Mouse (Mus musculus) CH12.LX (cell line): ENCODE measurements around the gene Rora. TPM values are rescaled to one million over a fixed set of nuclear protein-coding genes. Genes with fewer than 3 reads are reported as not detected.

ENCODE experiments used
- DNase-seq: peaks from one replicate; pipeline ENCODE4 v3.0.0-alpha.2; 2013; ENCODE audit errors: extremely low read depth
- H3K27ac ChIP-seq: 2 replicates; pipeline ENCODE4 v1.5.1; 2012; ENCODE audit warnings: low read depth, mild to moderate bottlenecking, control low read depth, moderate library complexity; ENCODE audit not compliant: insufficient read depth
- H3K27me3 ChIP-seq: replicated peaks from 2 replicates; pipeline ENCODE3; 2012; ENCODE audit warnings: inconsistent platforms
- H3K36me3 ChIP-seq, 2 experiments: replicated peaks in 1 of 2; 2 replicates each; pipeline versions ENCODE3 to v1.6.1; 2012; ENCODE audit warnings: inconsistent platforms in 1 of 2, low read length in 1 of 2, mild to moderate bottlenecking in 1 of 2, mixed read lengths in 1 of 2, moderate library complexity in 1 of 2; ENCODE audit not compliant: control insufficient read depth in 1 of 2, insufficient read depth in 1 of 2
- H3K4me1 ChIP-seq, 2 experiments: 2 replicates each; pipeline ENCODE4 v1.6.1; 2012; ENCODE audit warnings: inconsistent platforms in 1 of 2, moderate library complexity in 1 of 2; ENCODE audit not compliant: insufficient read depth in 2 of 2, control insufficient read depth in 1 of 2
- H3K4me2 ChIP-seq: 2 replicates; pipeline ENCODE4 v1.6.1; 2012; ENCODE audit warnings: low read depth, mild to moderate bottlenecking, control low read depth; ENCODE audit not compliant: poor library complexity, insufficient read depth, severe bottlenecking
- H3K4me3 ChIP-seq, 3 experiments: fragments of 150-350 bp in 1 of 3; sonication (generic) in 1 of 3; replicated peaks in 1 of 3; 2 replicates each; pipeline versions ENCODE3 to v1.5.1; 2011 to 2012; ENCODE audit warnings: low read depth in 2 of 3, low read length in 2 of 3, mild to moderate bottlenecking in 2 of 3, moderate library complexity in 2 of 3, control low read depth in 1 of 3, improper control_type of control experiment in 1 of 3, inconsistent platforms in 1 of 3, mixed read lengths in 1 of 3; ENCODE audit not compliant: poor library complexity in 1 of 3
- H3K79me2 ChIP-seq: replicated peaks from 2 replicates; pipeline ENCODE4 v1.6.1; 2012; ENCODE audit warnings: mild to moderate bottlenecking, moderate library complexity; ENCODE audit not compliant: control insufficient read depth, poor library complexity, insufficient read depth, severe bottlenecking; ENCODE audit errors: extremely low read depth
- H3K9ac ChIP-seq: 2 replicates; pipeline ENCODE4 v1.6.1; 2012; ENCODE audit warnings: low read depth, mild to moderate bottlenecking, control low read depth, moderate library complexity; ENCODE audit not compliant: insufficient read depth
- H3K9me3 ChIP-seq: replicated peaks from 2 replicates; pipeline ENCODE3; 2012; ENCODE audit warnings: low read length, inconsistent platforms, mixed read lengths
- BHLHE40 ChIP-seq: IDR thresholded peaks from 2 replicates; pipeline ENCODE4 v1.6.1; 2011; ENCODE audit warnings: mild to moderate bottlenecking, low read depth, low read length, improper control_type of control experiment
- CTCF ChIP-seq, 2 experiments: IDR thresholded peaks in 1 of 2; conservative IDR thresholded peaks in 1 of 2; 2 replicates each; pipeline ENCODE4 v1.5.1; 2011 to 2012; ENCODE audit warnings: low read depth in 2 of 2, low read length in 2 of 2, improper control_type of control experiment in 1 of 2, inconsistent platforms in 1 of 2, mild to moderate bottlenecking in 1 of 2, moderate library complexity in 1 of 2
- ELF1 ChIP-seq: IDR thresholded peaks from 2 replicates; pipeline ENCODE4 v1.6.1; 2014; ENCODE audit warnings: low read depth, mild to moderate bottlenecking, inconsistent platforms, low read length, improper control_type of control experiment
- EP300 ChIP-seq: IDR thresholded peaks from 2 replicates; pipeline ENCODE4 v1.6.1; 2011; ENCODE audit warnings: low read length, improper control_type of control experiment
- ETS1 ChIP-seq: conservative IDR thresholded peaks from 2 replicates; pipeline ENCODE4 v1.6.1; 2012; ENCODE audit warnings: low read depth, mild to moderate bottlenecking, inconsistent platforms, low read length, improper control_type of control experiment, moderate library complexity
- JUND ChIP-seq: conservative IDR thresholded peaks from 2 replicates; pipeline ENCODE4 v1.6.1; 2011; ENCODE audit warnings: low read depth, low read length, improper control_type of control experiment
- MAFK ChIP-seq: IDR thresholded peaks from 2 replicates; pipeline ENCODE4 v1.6.1; 2011; ENCODE audit warnings: low read length, improper control_type of control experiment; ENCODE audit not compliant: insufficient replicate concordance
- MAZ ChIP-seq: IDR thresholded peaks from 2 replicates; pipeline ENCODE4 v1.6.1; 2012; ENCODE audit warnings: low read depth, mild to moderate bottlenecking, inconsistent platforms, low read length, improper control_type of control experiment, moderate library complexity
- MXI1 ChIP-seq: IDR thresholded peaks from 2 replicates; pipeline ENCODE4 v1.6.1; 2011; ENCODE audit warnings: mild to moderate bottlenecking, low read depth, low read length, improper control_type of control experiment
- NELFE ChIP-seq: IDR thresholded peaks from 2 replicates; pipeline ENCODE4 v1.6.1; 2011; ENCODE audit warnings: low read depth, low read length, improper control_type of control experiment
- PAX5 ChIP-seq: IDR thresholded peaks from 2 replicates; pipeline ENCODE4 v1.6.1; 2012; ENCODE audit warnings: low read length, inconsistent platforms, mixed read lengths
- POLR2A ChIP-seq: IDR thresholded peaks from 2 replicates; pipeline ENCODE4 v1.6.1; 2011; ENCODE audit warnings: low read depth, mild to moderate bottlenecking, improper control_type of control experiment, low read length
- POLR2AphosphoS2 ChIP-seq: IDR thresholded peaks from 2 replicates; pipeline ENCODE4 v1.6.1; 2011; ENCODE audit warnings: low read depth, low read length, improper control_type of control experiment
- RAD21 ChIP-seq: IDR thresholded peaks from 2 replicates; pipeline ENCODE4 v1.6.1; 2011; ENCODE audit warnings: low read depth, mild to moderate bottlenecking, low read length, improper control_type of control experiment, moderate library complexity
- RCOR1 ChIP-seq: conservative IDR thresholded peaks from 2 replicates; pipeline ENCODE4 v1.6.1; 2012; ENCODE audit warnings: low read depth, mild to moderate bottlenecking, inconsistent platforms, low read length, improper control_type of control experiment
- SIN3A ChIP-seq: IDR thresholded peaks from 2 replicates; pipeline ENCODE4 v1.6.1; 2012; ENCODE audit warnings: low read length, improper control_type of control experiment, inconsistent platforms
- TBP ChIP-seq: conservative IDR thresholded peaks from 2 replicates; pipeline ENCODE4 v1.6.1; 2011; ENCODE audit warnings: low read depth, low read length, improper control_type of control experiment
- UBTF ChIP-seq: IDR thresholded peaks from 2 replicates; pipeline ENCODE4 v1.6.1; 2012; ENCODE audit warnings: low read depth, mild to moderate bottlenecking, inconsistent platforms, low read length, improper control_type of control experiment, moderate library complexity
- USF2 ChIP-seq: conservative IDR thresholded peaks from 2 replicates; pipeline ENCODE4 v1.6.1; 2011; ENCODE audit warnings: low read depth, low read length, improper control_type of control experiment
- ZKSCAN1 ChIP-seq: IDR thresholded peaks from 2 replicates; pipeline ENCODE4 v1.6.1; 2012; ENCODE audit warnings: low read depth, inconsistent platforms, low read length, improper control_type of control experiment, borderline replicate concordance
- ZMIZ1 ChIP-seq: IDR thresholded peaks from 2 replicates; pipeline ENCODE4 v1.6.1; 2012; ENCODE audit warnings: low read depth, mild to moderate bottlenecking, inconsistent platforms, low read length, improper control_type of control experiment
- dilution Hi-C: fragments of 300-500 bp; cut with MboI; formaldehyde crosslinking; loops from 2 replicates; pipeline ENCODE4 v1.14.3; 2020; ENCODE audit warnings: low sequenced_read_pairs; ENCODE audit not compliant: extremely low pct_unique_long_range_greater_than_20kb, extremely low pct_ligation_motif_present
- in situ Hi-C: fragments of 300-500 bp; cut with MboI; formaldehyde crosslinking; loops from 3 replicates; pipeline ENCODE4 v1.14.3; 2019; ENCODE audit warnings: low sequenced_read_pairs, low pct_ligation_motif_present, low pct_unique_long_range_greater_than_20kb, mixed read lengths
- polyA plus RNA-seq: library from polyadenylated mRNA; unstranded; fragments of >175 nt; gene quantifications from 2 replicates; pipeline ENCODE4 v1.2.1, GENCODE M21; 2012; ENCODE audit warnings: low read depth; ENCODE audit not compliant: insufficient read length
- total RNA-seq, 2 experiments: library from RNA; depleted of rRNA; stranded (reverse); fragments of 300-350 nt in 1 of 2; fragments of >200 nt in 1 of 2; gene quantifications; 2 replicates each; pipeline ENCODE4 v1.2.3; 2012 to 2014

The Rora gene
- total and polyA plus RNA-seq, 3 experiments: 0.36 to 0.66 (median 0.64) TPM

DNA sequence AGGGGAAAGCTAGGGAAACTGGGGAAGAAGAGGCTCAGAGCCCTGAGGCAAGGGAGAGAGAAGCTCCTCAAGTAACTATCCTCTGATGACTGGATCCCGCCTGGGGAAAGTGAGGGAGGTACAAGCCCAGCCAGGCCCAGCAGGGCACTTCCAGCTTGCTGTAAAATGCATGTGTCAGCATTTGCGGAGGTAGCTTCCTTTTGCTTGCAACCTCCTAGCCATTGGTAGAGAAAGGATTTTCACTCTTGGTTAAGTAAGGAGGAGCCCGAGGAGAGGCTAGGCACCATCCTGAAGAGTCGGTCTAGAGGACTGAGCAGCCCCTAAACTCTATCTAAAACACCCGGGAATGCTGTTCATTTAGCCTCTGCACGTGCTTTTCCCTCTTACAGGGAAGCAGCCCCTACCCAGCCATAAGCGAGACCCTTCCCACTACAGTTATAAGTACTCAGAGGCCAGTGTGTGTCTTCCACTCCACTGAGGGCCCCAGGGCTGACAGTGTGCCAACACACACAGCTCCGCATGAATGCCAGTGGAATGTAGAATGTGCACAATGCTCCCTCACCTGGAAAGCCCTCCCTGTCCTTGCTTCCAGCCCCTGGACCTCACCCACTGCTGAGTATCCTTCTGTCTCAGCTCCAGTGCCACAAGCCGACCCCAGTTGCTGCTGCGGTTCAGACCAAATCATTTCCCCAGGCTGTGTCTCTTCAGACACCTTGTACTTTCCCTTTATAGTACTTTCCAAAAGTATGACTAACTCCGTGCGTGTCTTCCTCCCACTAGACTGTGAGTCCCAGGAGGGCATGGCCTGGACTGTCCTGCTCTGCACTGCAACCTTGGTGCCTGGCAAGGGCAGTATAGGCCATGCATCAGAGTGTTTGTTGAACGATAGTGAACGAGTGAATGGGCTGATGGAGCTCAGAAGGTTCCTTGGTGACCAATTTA, 431.4 kb downstream of the Rora start:
- DNase-seq: no peak
- H3K9me3 ChIP-seq: peaks cover 2% of the 10 kb centered on the region

GRCm38 (mm10) chr9:69086844-69087243, 433.3 kb downstream of the Rora start:
- no peaks in the 10 kb centered on the region for H3K27me3 ChIP-seq
- H3K36me3 ChIP-seq: no peaks in the 10 kb centered on the region
- dilution Hi-C loops: no loop called here
- no peak overlapping the region for H3K4me3 ChIP-seq
- H3K4me2 ChIP-seq: no peak overlapping the region
- no peak overlapping the region for H3K9ac ChIP-seq
- in situ Hi-C loops: no loop called here
- H3K4me1 ChIP-seq: no peaks in the 10 kb centered on the region
- H3K79me2 ChIP-seq: no peaks in the 10 kb centered on the region
- DNase-seq: no peak
- TF ChIP-seq ELF1 (no peak), CTCF (conservative IDR thresholded peaks at IDR 0.05 in 1 of 2, IDR thresholded peaks at IDR 0.05 in 1 of 2; ENCODE audit: low read depth in 2 of 2, low read length in 2 of 2) (no peak), POLR2AphosphoS2 (no peak), NELFE (no peak), MXI1 (no peak), ETS1 (no peak), USF2 (no peak), POLR2A (no peak), MAZ (no peak), ZKSCAN1 (no peak)
- TF ChIP-seq, all 38 proteins: peak for 0
- Histone ChIP-seq H3K27ac (no peak overlapping the region), H3K9me3 (peaks cover 2% of the 10 kb centered on the region)

More for the DNA sequence above, 431.4 kb downstream of the Rora start:
- H3K4me2 ChIP-seq: no peak overlapping the region
- H3K27me3 ChIP-seq: no peaks in the 10 kb centered on the region
- no peaks in the 10 kb centered on the region for H3K4me1 ChIP-seq
- H3K4me3 ChIP-seq: no peak overlapping the region
- no peak overlapping the region for H3K27ac ChIP-seq
- H3K36me3 ChIP-seq: no peaks in the 10 kb centered on the region
- dilution Hi-C loops: no loop called here
- TF ChIP-seq PAX5 (no peak), UBTF (no peak), EP300 (no peak), BHLHE40 (no peak), RAD21 (no peak), USF2 (no peak), JUND (no peak), MAFK (no peak), RCOR1 (no peak), ZMIZ1 (no peak), MAZ (no peak), SIN3A (no peak), TBP (no peak)
- no peaks in the 10 kb centered on the region for H3K79me2 ChIP-seq
- in situ Hi-C loops: no loop called here
- H3K9ac ChIP-seq: no peak overlapping the region
